Mouse (Mus musculus): ENCODE measurements around the gene Cd300ld3.
"Not testable (repeated sequence)": the region's sequence is repeated elsewhere in the genome, so short reads cannot be mapped to it uniquely, and the experiment has no call there.

The Cd300ld3 gene

GRCm38 (mm10) chr11:115054537-115054936 lies 6.3 kb upstream of the Cd300ld3 start:
- no peak for DNase-seq (ENCODE audit: low read depth, low spot score)

GRCm38 (mm10) chr11:115052991-115053390 lies 4.8 kb upstream of the Cd300ld3 start:
- peak; percentile 97 for DNase-seq (ENCODE audit: low read depth, low spot score)

- DNase-seq (ENCODE audit: low read depth, low spot score) = peak; percentile 90
These were observed 4.0 kb upstream of the Cd300ld3 start for GRCm38 (mm10) chr11:115052206-115052605.

- DNase-seq (ENCODE audit: low read depth, low spot score) = peak; percentile 46
These were observed 1.2 kb upstream of the Cd300ld3 start for GRCm38 (mm10) chr11:115049282-115049895.

GRCm38 (mm10) chr11:115037669-115038068 lies 10.5 kb downstream of the Cd300ld3 start, which contains the start of gene Cd300ld5:
Gene Cd300ld5, minus strand, starts transcription at chr11:115037769.
- not testable (repeated sequence) for DNase-seq (ENCODE audit: low read depth, low spot score)

- DNase-seq (ENCODE audit: low read depth, low spot score) = not testable (repeated sequence)
These were observed 21.3 kb downstream of the Cd300ld3 start, which contains the start of gene Cd300ld4 for GRCm38 (mm10) chr11:115026912-115027311. Gene Cd300ld4, minus strand, starts transcription at chr11:115027012.

- DNase-seq (ENCODE audit: low read depth, low spot score) = not testable (repeated sequence)
These were observed 32.1 kb downstream of the Cd300ld3 start, which contains the start of gene Cd300ld2 for GRCm38 (mm10) chr11:115016093-115016492. Gene Cd300ld2, minus strand, starts transcription at chr11:115016193.

GRCm38 (mm10) chr11:115004070-115004469 lies 44.1 kb downstream of the Cd300ld3 start:
- no peak for DNase-seq (ENCODE audit: low read depth, low spot score)

- DNase-seq (ENCODE audit: low read depth, low spot score) = no peak
These were observed 46.7 kb downstream of the Cd300ld3 start, which contains the start of gene Cd300c2 for GRCm38 (mm10) chr11:115001474-115002040. Gene Cd300c2, minus strand, starts transcription at chr11:115001880.

Measured in R1 (cell line).